Mouse (Mus musculus) liver, adult 2 months (tissue): Measurements from ENCODE around the gene Vmn1r1. TPM values are rescaled to one million over a fixed set of nuclear protein-coding genes. Genes with fewer than 3 reads are reported as not detected.
A peak's percentile ranks its signal among the peaks of the same experiment; 100 is the strongest.
"Not testable (repeated sequence)": the region's sequence is repeated elsewhere in the genome, so short reads cannot be mapped to it uniquely, and the experiment has no call there.

ENCODE experiments used
- DNase-seq: peaks from one replicate; pipeline ENCODE4 v3.0.0-alpha.2; 2011; ENCODE audit warnings: low read depth, low spot score; ENCODE audit errors: extremely low read depth
- H3K27ac ChIP-seq: fragments of 200-500 bp; replicated peaks from 2 replicates; pipeline ENCODE4 v1.5.1; 2012; ENCODE audit warnings: low read depth, mild to moderate bottlenecking, control low read depth, inconsistent platforms, low read length; ENCODE audit not compliant: insufficient read depth
- H3K27me3 ChIP-seq: fragments of 200-500 bp; 2 replicates; pipeline ENCODE4 v1.6.1; 2012; ENCODE audit warnings: mild to moderate bottlenecking, moderate library complexity, low read length, inconsistent platforms; ENCODE audit not compliant: control insufficient read depth, insufficient read depth
- H3K36me3 ChIP-seq: fragments of 200-500 bp; 2 replicates; pipeline ENCODE4 v1.6.1; 2012; ENCODE audit warnings: low read length, inconsistent platforms; ENCODE audit not compliant: control insufficient read depth, insufficient read depth
- H3K4me1 ChIP-seq: fragments of 200-500 bp; 2 replicates; pipeline ENCODE4 v1.6.1; 2011; ENCODE audit warnings: low read length; ENCODE audit not compliant: control insufficient read depth, insufficient read depth
- H3K4me3 ChIP-seq: fragments of 200-500 bp; 2 replicates; pipeline ENCODE4 v1.5.1; 2011; ENCODE audit warnings: low read depth, mild to moderate bottlenecking, control low read depth, low read length, moderate library complexity; ENCODE audit not compliant: insufficient read depth
- H3K79me2 ChIP-seq: fragments of 200-500 bp; 2 replicates; pipeline ENCODE4 v1.6.1; 2012; ENCODE audit warnings: inconsistent platforms, mild to moderate bottlenecking, low read length, moderate library complexity; ENCODE audit not compliant: control insufficient read depth, insufficient read depth
- H3K9ac ChIP-seq: fragments of 200-500 bp; 2 replicates; pipeline ENCODE4 v1.6.1; 2012; ENCODE audit warnings: low read depth, mild to moderate bottlenecking, control low read depth, inconsistent platforms, low read length
- CTCF ChIP-seq: fragments of 200-500 bp; IDR thresholded peaks from 2 replicates; pipeline ENCODE4 v1.5.1; 2011; ENCODE audit warnings: low read depth, low read length, control low read depth
- POLR2A ChIP-seq: fragments of 200-500 bp; IDR thresholded peaks from 2 replicates; pipeline ENCODE4 v1.6.1; 2011; ENCODE audit warnings: low read length, control low read depth; ENCODE audit not compliant: insufficient read depth; ENCODE audit errors: extremely low read depth
- WGBS: fragments of 180-500 bp; shearing (Covaris S2); methylation state at CpG from one replicate; pipeline ENCODE4 v1.1.7; 2018; 5-methylcytosine and 5-hydroxymethylcytosine counted together
- polyA plus RNA-seq: library from polyadenylated mRNA; depleted of rRNA; stranded (reverse); fragments of >200 nt; gene quantifications from 2 replicates; pipeline ENCODE4 v1.2.3, GENCODE M21; 2012; rRNA removed
- total RNA-seq: library from RNA; depleted of rRNA; stranded (reverse); fragments of >200 nt; gene quantifications from 2 replicates; pipeline ENCODE4 v1.2.3, GENCODE M21; 2014; rRNA removed

Gene Vmn1r1
- total RNA-seq (not detected in 2 replicates), polyA plus RNA-seq (not detected in 2 replicates)

DNA sequence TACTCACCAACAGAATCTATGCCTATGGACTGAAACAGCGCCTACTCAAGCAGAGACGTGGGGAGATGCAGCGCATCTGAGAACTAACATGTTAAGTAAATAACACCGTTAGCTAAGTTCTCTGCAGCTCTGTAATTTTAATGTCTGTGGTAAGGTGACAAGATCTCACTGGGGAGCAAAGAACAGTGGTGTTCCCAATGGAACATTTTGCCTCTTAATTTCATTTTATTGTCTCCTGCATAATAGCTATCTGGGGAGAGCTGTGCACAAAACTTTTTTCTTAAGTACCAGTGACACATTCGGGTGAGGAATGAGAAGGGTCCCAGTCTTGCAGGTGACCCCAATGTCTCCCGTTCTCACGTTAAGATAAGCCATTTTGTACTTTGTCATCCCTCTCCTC is at the start of gene Vmn1r1:
Gene Vmn1r1 (minus strand): TSS at position 101 of the 400 bp plus-strand sequence.
- H3K4me3 ChIP-seq, result no peak within 1 kb of the TSS
- H3K27ac ChIP-seq, result no peak within 1 kb of the TSS
- no peak for TF ChIP-seq CTCF
- TF ChIP-seq POLR2A, result no peak
- H3K79me2 ChIP-seq, result no peaks in the 10 kb centered on the region
- H3K9ac ChIP-seq, result no peak within 1 kb of the TSS
- H3K4me1 ChIP-seq, result no peaks in the 10 kb centered on the region
- no peak for DNase-seq
- WGBS, result 81% methylated on average over 7 of the region's 7 CpGs
- no peaks in the 10 kb centered on the region for H3K27me3 ChIP-seq
- no peaks in the 10 kb centered on the region for H3K36me3 ChIP-seq

DNA sequence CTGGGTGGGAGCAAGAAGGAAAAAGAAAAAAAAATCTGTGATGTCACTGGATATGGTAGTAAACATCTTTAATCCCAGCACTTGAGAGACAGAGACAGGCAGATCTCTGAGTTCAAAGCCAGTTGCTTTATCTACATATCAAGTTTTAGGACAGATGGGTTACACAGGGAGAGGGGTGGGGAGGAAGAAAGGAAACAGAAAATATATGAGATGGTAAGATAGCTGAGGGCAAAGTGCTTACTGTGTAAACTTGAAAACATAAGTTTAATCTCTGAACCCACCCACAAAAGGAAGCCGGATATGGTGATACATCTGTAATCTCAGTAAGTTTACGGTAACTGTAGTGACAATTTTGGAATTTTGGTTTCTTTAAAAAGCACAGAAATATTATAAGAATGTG is 46.0 kb upstream of the Vmn1r1 start:
- Histone ChIP-seq H3K4me3 (no peak overlapping the region), H3K27me3 (no peaks in the 10 kb centered on the region), H3K79me2 (no peaks in the 10 kb centered on the region), H3K36me3 (no peaks in the 10 kb centered on the region), H3K27ac (no peak overlapping the region), H3K4me1 (no peaks in the 10 kb centered on the region), H3K9ac (no peak overlapping the region)
- DNase-seq, result no peak
- TF ChIP-seq POLR2A (no peak), CTCF (no peak)
- 87% methylated on average over 2 of the region's 2 CpGs for WGBS

DNA sequence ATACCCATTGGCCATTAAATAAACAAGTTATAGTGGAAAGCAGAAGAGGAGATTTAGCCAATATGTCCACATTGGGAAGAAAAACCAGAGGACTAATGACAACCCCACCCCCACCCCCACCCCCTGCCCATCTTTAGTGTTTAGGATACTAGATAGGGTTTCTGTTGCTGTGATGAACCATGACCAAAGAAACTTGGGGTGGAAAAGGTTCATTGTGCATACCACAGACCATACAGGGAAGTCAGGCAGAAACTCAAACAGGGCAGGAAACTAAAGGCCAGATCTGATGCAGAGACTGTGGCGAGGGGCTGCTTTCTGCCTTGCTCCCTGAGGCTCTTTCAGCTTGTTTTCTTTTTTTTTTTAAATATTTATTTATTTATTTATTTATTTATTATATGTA is 28.3 kb upstream of the Vmn1r1 start:
- H3K4me3 ChIP-seq, result no peak overlapping the region
- no peak for DNase-seq
- peaks cover 16% of the 10 kb centered on the region for H3K4me1 ChIP-seq
- H3K9ac ChIP-seq, result no peak overlapping the region
- H3K27ac ChIP-seq, result no peak overlapping the region
- 64% methylated on average over 1 of the region's 1 CpGs for WGBS
- TF ChIP-seq POLR2A (no peak), CTCF (no peak)
- no peaks in the 10 kb centered on the region for H3K36me3 ChIP-seq
- H3K27me3 ChIP-seq, result no peaks in the 10 kb centered on the region
- no peaks in the 10 kb centered on the region for H3K79me2 ChIP-seq

DNA sequence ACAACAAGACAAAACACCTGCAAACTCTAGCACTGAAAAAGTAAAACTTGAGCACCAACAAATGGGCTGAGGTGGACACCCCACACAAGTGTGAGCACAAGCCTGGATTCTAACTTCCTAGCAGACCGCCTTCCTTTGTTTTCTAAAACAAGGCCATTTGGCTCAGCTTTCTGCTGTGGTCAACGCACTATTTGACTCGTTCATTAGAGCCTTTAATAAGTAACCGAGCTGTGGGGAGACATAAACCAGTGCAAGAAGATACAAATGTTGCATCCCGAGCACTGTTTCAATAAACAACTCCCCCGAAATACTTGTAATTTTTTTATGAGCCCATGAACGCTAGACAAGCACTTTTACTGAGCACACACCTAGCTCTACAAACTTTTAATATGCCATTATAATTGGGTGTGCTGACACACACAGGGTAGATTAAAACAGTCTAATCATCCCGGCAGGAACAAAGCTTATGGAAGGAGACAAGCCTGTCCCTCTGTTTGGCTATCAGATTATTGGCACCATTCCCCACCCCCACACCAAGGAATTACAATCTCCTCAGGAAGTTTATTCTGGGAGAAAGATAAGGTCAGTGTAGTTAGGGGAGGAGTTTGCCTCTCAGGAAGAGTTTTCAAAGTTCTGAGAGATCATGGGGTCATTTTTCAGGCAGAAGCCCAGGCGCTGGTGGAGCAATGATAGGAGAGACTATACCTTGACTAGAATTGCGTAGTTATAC is 27.7 kb upstream of the Vmn1r1 start:
- TF ChIP-seq POLR2A (no peak), CTCF (no peak)

DNA sequence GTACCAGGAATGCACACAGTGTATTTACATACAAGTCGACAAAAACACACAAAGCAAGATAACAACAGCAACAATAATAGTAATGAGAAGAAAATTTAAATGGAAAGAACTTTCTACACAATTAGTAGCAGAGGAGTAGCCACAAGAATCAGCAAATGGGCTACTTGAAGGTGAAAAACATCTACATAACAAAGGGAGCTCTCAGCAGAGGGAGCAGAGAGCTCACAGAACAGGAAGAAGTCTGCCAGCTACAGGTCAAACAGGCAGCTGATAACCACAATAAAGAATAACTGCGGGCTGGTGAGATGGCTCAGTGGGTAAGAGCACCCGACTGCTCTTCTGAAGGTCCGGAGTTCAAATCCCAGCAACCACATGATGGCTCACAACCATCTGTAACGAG is 26.9 kb upstream of the Vmn1r1 start:
- WGBS, result 53% methylated on average over 5 of the region's 5 CpGs
- TF ChIP-seq CTCF, result no peak
- TF ChIP-seq POLR2A, result no peak

More for the DNA sequence above, 27.7 kb upstream of the Vmn1r1 start:
- Histone ChIP-seq H3K9ac (no peak overlapping the region), H3K27ac (no peak overlapping the region), H3K4me3 (no peak overlapping the region), H3K4me1 (peaks cover 16% of the 10 kb centered on the region), H3K79me2 (no peaks in the 10 kb centered on the region), H3K36me3 (no peaks in the 10 kb centered on the region), H3K27me3 (no peaks in the 10 kb centered on the region)
- WGBS, result 25% methylated on average over 10 of the region's 10 CpGs
- peak; percentile 52 for DNase-seq

DNA sequence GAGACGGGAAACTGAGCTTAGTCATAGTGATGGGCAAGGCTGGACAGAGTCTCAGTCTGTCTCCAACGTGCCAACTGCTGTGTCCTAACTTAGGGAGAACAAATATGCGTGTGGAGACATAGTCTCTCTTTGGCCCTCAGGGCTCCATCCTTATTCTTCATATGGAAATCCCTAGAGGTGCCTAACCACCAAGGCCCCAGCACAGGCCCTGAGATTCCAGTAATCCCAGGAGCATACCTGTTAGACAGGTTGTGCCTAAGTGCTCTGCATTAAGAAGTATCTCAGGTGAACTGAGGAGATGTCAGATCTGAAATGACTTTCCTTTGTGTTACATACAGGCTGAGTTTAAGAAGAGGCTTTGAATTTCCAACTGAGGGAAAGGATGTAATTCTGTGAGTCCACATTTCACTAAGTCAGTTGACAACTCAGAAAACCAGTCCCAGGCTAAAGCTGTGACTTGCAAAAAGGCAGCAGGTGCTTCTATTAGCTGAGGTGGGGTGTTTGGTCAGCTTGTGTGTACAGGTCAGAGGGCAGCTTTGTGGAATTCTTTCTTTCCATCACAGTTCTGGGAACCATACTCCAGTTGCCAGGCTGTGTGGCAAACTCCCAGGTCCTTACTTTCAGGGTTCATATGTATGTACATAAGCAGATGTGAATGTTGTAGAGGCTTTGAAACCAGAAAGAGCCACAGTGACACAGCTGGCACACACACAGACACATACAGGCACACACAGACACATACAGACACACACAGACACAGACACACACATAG is 25.6 kb upstream of the Vmn1r1 start:
- Histone ChIP-seq H3K4me3 (no peak overlapping the region), H3K4me1 (peaks cover 16% of the 10 kb centered on the region), H3K27ac (0 out of 2 replicates have a peak overlapping the region, but pooled peaks have one; percentile 17), H3K9ac (no peak overlapping the region), H3K27me3 (no peaks in the 10 kb centered on the region), H3K79me2 (no peaks in the 10 kb centered on the region), H3K36me3 (no peaks in the 10 kb centered on the region)
- no peak for TF ChIP-seq POLR2A
- no peak for TF ChIP-seq CTCF
- peak; percentile 84 for DNase-seq
- 31% methylated on average over 3 of the region's 3 CpGs for WGBS

More for the DNA sequence above, 26.9 kb upstream of the Vmn1r1 start:
- H3K79me2 ChIP-seq, result no peaks in the 10 kb centered on the region
- peaks cover 16% of the 10 kb centered on the region for H3K4me1 ChIP-seq
- no peak overlapping the region for H3K4me3 ChIP-seq
- DNase-seq, result no peak
- H3K9ac ChIP-seq, result no peak overlapping the region
- no peaks in the 10 kb centered on the region for H3K27me3 ChIP-seq
- H3K27ac ChIP-seq, result no peak overlapping the region
- no peaks in the 10 kb centered on the region for H3K36me3 ChIP-seq

DNA sequence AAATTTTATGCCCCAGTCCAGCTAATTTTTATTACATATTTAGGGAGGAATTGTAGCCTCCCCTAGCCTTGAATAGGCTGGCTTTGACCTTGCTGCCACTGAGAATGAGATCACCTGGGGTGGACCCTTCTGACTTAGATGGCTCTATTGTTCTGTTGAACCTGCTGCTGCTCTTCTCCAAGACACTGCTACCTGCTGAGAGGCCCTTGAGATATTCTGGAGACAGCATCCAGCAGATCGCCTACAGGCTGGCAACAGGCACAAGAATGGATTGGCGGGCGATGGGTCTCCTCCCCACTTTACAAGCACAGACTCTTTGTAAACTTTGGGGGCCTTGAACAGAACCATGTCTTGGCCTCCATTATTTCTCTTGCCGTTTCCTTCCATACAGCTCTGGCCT is 18.2 kb upstream of the Vmn1r1 start:
- H3K27ac ChIP-seq, DNase-seq, H3K4me1 ChIP-seq, H3K27me3 ChIP-seq, H3K4me3 ChIP-seq, H3K36me3 ChIP-seq, H3K79me2 ChIP-seq, H3K9ac ChIP-seq: not testable (repeated sequence)
- 95% methylated on average over 4 of the region's 4 CpGs for WGBS
